Mouse (Mus musculus) T-cell, adult 2 months (primary cell): ENCODE results near the gene Ints2.
"Not testable (repeated sequence)": the region's sequence is repeated elsewhere in the genome, so short reads cannot be mapped to it uniquely, and the experiment has no call there.

Experiments used
- DNase-seq: peaks from one replicate; pipeline ENCODE4 v3.0.0; 2022; ENCODE audit warnings: low spot score

Gene Ints2

GRCm38 (mm10) chr11:86257460-86258076 lies at the start of gene Ints2:
TSS of gene Ints2 (minus strand) at chr11:86257575.
- DNase-seq, result peak; percentile 90

- not testable (repeated sequence) for DNase-seq
These were observed 34.8 kb upstream of the Ints2 start for GRCm38 (mm10) chr11:86292201-86292600.

- no peak for DNase-seq
These were observed 34.3 kb upstream of the Ints2 start for GRCm38 (mm10) chr11:86291714-86292113.

GRCm38 (mm10) chr11:86285729-86286128 lies 28.4 kb upstream of the Ints2 start:
- no peak for DNase-seq

GRCm38 (mm10) chr11:86278442-86279102 lies 21.2 kb upstream of the Ints2 start:
- no peak for DNase-seq

- no peak for DNase-seq
These were observed 321 bp downstream of the Ints2 start for GRCm38 (mm10) chr11:86257054-86257453.

GRCm38 (mm10) chr11:86253342-86253741 lies 4.0 kb downstream of the Ints2 start:
- DNase-seq, result no peak

GRCm38 (mm10) chr11:86232446-86232845 lies 24.9 kb downstream of the Ints2 start:
- DNase-seq, result no peak

- DNase-seq, result no peak
These were observed 25.5 kb downstream of the Ints2 start for GRCm38 (mm10) chr11:86231781-86232350.

GRCm38 (mm10) chr11:86226646-86227180 lies 30.7 kb downstream of the Ints2 start:
- no peak for DNase-seq

GRCm38 (mm10) chr11:86225761-86226160 lies 31.6 kb downstream of the Ints2 start:
- no peak for DNase-seq

- DNase-seq, result no peak
These were observed 45.6 kb downstream of the Ints2 start for GRCm38 (mm10) chr11:86211803-86212202.

GRCm38 (mm10) chr11:86209123-86209522 lies 48.3 kb downstream of the Ints2 start:
- no peak for DNase-seq

GRCm38 (mm10) chr11:86205876-86206275 lies 51.5 kb downstream of the Ints2 start:
- DNase-seq, result no peak

GRCm38 (mm10) chr11:86205031-86205430 lies 52.3 kb downstream of the Ints2 start:
- no peak for DNase-seq

- no peak for DNase-seq
These were observed 55.3 kb downstream of the Ints2 start for GRCm38 (mm10) chr11:86201901-86202675.

- peak; percentile 93 for DNase-seq
These were observed 56.2 kb downstream of the Ints2 start, which contains the start of gene Brip1 for GRCm38 (mm10) chr11:86201037-86201786. TSS of gene Brip1 (minus strand) at chr11:86201193.

- no peak for DNase-seq
These were observed 56.8 kb downstream of the Ints2 start for GRCm38 (mm10) chr11:86200460-86201021.

GRCm38 (mm10) chr11:86199733-86200132 lies 57.6 kb downstream of the Ints2 start:
- no peak for DNase-seq

- DNase-seq, result not testable (repeated sequence)
These were observed 72.2 kb downstream of the Ints2 start for GRCm38 (mm10) chr11:86185224-86185623.

GRCm38 (mm10) chr11:86175833-86176232 lies 81.5 kb downstream of the Ints2 start:
- no peak for DNase-seq
